Mouse (Mus musculus) retina, postnatal 7 days (tissue): ENCODE results near the gene Pusl1.

Experiments
- DNase-seq: peaks from one replicate; pipeline ENCODE4 v3.0.0-alpha.2; 2012; ENCODE audit warnings: low read depth, low spot score

Pusl1 gene

DNA sequence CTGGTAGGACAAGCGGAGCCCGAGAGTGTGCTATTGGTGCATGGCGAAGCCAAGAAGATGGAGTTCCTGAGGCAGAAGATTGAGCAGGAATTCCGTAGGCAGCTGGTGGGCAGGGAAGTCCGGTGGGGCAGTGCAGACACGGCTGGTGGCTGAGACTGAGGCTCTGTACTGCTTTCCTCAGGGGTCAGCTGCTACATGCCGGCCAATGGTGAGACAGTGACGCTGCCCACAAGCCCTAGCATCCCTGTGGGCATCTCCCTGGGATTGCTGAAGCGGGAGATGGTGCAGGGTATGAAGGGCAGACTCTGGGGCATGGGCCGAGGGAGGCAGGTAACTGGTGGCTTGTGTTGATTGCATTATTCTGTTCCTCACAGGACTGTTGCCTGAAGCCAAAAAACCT, 3.9 kb downstream of the Pusl1 start:
- DNase-seq: no peak

- DNase-seq: no peak
Measured at GRCm38 (mm10) chr4:155886330-155886729, 5.3 kb downstream of the Pusl1 start.

GRCm38 (mm10) chr4:155883587-155883986, 8.0 kb downstream of the Pusl1 start:
- no peak for DNase-seq

- no peak for DNase-seq
Measured at GRCm38 (mm10) chr4:155871404-155871803, 20.2 kb downstream of the Pusl1 start.

- DNase-seq: peak; percentile 92
Measured at GRCm38 (mm10) chr4:155869317-155870033, 22.1 kb downstream of the Pusl1 start, which contains the start of the genes Cptp and Ints11. Gene Cptp (minus strand): TSS chr4:155869440. Gene Ints11 (plus strand): TSS chr4:155869546.

DNA sequence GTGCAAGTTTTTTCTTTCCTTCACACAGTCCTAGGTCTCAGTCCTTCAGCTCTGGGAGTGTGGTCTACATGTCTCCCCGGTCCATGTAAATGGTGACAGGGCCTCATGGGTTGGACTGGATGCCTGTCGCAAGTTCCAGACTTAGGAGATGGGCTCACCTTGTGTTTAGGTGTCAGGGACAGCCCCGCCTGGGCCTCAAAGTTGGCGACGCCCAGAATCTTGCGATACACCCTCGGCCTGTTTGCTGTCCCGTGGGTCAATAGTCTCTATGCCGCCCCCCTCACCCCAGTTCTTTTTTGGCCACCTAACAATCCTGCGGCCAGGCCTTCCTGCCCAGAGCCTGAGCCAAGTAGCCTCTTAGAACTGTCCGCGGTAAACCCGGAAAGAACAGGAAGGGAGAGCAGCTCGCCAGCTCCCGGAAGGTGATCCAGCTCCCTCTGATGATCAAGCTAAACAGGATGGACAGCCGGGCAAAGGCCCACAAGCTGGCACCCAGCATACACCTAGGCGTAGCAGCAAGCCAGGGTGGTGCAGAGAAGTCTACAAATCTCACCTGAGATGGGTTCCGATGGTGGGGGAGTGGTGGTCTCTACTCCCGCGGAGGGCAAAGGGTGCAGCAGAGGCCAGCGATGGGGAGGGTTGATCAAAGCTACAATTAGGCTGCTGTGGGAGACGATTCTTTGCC, 22.8 kb downstream of the Pusl1 start:
- no peak for DNase-seq

GRCm38 (mm10) chr4:155863001-155863400, 28.6 kb downstream of the Pusl1 start, which contains the start of gene Tas1r3:
Gene Tas1r3 (minus strand): TSS chr4:155863362.
- no peak for DNase-seq

DNA sequence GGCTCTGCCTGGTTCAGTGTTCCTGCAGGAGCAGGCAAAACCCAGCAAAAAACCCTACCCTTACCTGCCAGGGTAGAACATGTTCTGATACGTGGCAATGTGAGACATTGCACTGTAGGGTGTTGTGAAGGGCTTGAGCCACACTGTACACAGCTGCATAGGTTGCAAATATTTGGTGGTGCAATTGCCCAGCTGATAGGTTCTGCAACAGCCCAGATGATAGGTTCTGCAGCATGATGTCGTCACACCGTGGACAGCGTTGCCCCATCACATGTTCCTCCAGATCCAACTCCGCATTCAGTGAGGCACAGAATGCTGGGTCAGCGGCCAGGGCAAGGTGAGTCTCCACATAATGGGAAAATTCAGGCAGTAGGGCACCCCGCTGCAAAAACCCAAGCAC, 29.8 kb downstream of the Pusl1 start:
- DNase-seq: no peak

GRCm38 (mm10) chr4:155859318-155859717, 32.3 kb downstream of the Pusl1 start:
- DNase-seq: no peak

- no peak for DNase-seq
Measured at GRCm38 (mm10) chr4:155856881-155857280, 34.7 kb downstream of the Pusl1 start.

DNA sequence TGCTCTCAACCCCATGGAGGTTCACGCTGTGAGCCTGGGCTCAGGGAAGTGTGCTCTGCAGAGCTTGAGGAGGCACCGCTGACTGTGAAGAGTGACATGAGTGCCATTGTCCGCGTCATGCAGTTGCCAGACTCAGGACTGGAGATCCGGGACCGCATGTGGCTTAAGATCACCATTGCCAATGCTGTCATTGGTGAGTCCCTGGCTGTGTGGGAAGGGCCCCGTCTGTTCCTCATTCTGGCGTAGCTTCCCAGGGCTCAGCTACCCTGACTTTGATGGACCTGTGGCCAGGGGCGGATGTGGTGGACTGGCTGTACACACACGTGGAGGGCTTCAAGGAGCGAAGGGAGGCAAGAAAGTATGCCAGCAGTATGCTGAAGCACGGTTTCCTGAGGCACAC, 35.5 kb downstream of the Pusl1 start:
- no peak for DNase-seq

- no peak for DNase-seq
Measured at GRCm38 (mm10) chr4:155854991-155855390, 36.6 kb downstream of the Pusl1 start.

DNA sequence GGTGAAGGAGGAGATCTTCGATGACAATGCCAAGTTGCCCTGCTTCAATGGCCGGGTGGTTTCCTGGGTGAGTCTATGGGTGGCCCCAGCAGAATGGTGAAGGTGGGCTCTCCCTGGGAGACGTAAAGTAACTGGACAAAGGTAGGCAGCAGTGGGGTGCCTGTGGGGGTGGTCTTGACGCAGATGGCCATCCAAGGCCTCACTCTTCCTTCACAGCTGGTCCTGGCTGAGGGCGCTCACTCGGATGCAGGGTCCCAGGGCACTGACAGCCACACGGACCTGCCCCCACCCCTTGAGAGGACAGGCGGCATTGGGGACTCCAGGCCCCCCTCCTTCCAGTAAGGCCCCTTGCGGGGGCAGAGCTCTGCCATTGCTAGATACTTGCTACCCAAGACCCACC, 38.2 kb downstream of the Pusl1 start:
- no peak for DNase-seq

GRCm38 (mm10) chr4:155851951-155852411, 39.6 kb downstream of the Pusl1 start:
- DNase-seq: no peak

GRCm38 (mm10) chr4:155851368-155851767, 40.2 kb downstream of the Pusl1 start:
- no peak for DNase-seq

DNA sequence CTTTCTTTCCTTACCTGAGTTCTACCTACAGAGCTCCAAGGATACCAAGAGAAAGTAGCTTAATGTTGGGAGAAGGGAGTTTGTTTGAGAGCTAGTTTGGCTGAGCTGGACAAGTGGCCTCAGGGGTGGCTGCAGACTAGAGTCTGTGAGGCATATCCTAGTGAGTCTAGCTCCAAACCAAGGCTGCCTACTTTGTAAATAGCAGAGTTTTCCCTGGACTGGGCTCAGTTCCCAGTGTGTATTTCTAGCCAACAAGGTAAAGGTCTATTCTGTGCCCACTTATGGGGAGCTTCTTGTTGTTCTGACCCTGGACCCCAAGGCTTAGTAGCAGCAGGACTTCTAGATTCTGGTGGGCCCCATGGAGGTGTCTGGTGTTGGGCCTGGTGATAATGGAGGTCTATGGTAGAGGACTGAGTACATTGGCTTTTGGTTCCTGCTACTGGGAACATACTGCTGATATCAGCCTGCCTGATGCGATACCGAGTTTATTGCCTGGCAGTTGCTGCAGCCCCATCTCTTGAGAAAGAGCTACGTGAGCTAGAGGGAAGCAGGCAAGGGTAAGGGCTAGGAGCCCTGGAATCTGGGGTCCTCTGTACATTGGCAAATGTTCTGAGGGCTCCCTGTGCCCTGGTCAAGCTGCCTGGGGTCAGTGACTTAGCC, 41.7 kb downstream of the Pusl1 start:
- no peak for DNase-seq

DNA sequence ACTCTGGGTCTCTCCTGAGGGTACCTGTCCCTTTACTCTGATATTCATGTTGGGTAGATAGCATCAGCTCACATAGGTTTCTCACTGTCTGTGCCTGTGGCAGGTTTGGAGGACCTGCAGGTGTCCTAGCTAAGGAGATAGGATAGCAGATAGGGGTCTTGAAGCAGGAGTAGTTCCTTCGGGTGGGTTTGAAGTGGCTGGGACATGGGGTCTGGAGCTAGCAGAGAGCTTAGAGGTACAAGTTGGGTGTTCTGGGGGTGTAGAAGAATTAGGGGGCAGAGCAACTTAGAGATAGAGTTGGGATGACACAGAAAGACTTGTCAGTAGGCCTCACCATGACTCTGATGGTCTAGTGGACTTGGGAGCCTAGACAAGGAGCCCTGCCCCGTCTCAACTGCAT, 42.2 kb downstream of the Pusl1 start:
- no peak for DNase-seq

DNA sequence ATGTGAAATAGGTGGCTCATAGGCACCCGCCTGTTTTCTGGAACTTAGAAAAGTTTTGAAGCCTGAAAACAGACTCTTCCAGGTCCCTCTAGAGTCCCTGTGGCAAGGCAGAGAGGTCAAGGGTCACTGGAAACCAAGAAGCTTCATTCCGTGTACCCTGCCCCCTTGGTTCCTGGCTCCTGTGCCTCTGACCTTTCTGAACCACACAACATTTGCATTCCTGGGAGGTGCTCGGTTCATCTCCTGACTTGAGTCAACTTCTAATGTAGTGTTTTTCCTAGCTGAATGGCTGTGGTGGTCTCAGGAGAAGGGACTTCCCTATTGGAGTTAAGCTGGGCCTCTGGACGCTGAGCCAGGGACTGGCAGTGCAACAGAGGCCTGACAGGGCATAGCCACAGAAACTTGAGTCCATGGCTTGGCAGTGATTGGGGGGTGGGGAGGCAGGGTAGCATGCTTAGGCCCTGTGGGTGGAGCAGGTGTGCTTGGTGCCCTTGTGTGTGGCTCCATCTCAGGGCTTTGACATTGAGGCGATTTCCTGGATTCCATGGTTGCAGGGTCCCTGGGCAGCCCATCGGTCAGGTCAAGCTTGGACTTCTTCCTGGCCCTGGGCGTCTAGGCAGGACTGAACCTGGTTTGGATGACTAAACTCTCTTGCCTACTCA, 43.0 kb downstream of the Pusl1 start:
- no peak for DNase-seq

- no peak for DNase-seq
Measured at GRCm38 (mm10) chr4:155847591-155848352, 43.8 kb downstream of the Pusl1 start.

DNA sequence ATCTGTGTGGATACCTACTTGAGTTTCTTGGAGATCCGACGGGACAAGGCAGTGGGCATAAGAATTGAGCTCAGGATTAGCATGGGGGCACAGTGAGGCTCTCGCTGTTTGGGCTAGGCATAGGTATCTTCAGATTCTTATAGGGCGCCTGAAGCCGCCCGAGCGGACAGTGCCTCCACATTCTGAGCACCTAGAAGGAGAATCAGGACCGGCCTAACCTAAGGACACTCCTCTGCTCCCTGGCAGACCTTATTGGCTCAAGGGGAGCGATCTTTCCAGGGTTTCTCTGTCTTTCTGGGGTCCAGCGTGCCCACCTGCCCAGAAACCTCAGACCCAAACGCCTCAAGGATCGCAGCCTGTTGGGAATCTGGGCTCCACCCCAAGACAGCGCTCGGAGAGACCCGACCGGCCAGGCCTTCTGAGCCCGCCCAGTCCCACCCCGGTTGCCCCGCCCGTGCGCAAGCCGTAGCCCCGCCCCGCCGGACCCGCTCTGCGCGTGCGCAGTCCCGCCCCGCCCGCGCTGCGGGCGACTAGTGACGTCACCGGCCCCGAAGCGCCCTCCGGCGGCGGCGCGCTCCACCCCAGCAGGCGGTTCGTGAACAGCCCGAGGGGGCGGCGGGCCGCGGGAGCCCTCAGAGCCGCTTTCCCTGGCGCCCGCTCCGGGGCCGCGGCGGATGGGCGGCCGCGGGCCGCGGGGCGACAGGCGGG, 44.6 kb downstream of the Pusl1 start, which contains the start of gene Dvl1:
Dvl1 (plus strand) TSS at position 532 of the 708 bp plus-strand sequence.
- peak; percentile 90 for DNase-seq
